Mouse (Mus musculus) heart, postnatal 0 days (tissue): ENCODE data around the gene N6amt1.

Experiments used
- CTCF ChIP-seq: IDR thresholded peaks from 2 replicates; pipeline ENCODE4 v1.5.1; 2016; ENCODE audit warnings: antibody characterized with exemption, control low read depth, low read depth
- EP300 ChIP-seq: IDR thresholded peaks from 2 replicates; pipeline ENCODE4 v1.6.1; 2016; ENCODE audit warnings: antibody characterized with exemption, low read depth

DNA sequence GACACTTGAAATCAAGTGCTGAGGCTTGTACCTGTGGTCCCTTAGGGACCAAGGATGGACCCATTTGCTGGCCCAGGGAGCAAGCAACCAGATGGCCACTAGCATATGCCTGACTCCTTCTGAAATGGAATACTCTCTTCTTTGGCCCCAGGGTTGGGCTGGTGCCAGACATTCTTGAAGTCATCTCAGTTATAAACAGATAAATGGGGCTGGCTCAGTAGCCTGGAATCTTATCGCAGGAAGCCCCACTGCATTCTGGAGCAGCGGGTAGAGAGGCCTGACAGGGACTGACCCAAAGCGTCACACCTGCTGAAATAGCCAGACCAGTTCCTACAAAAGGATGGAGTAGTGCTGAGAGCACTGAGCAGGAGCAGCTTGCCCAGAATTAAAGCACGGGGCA, 10.2 kb downstream of the N6amt1 start:
- TF ChIP-seq CTCF (no peak), EP300 (no peak)
